Mouse (Mus musculus) gastrocnemius, postnatal 25 days (tissue): ENCODE measurements around the gene Cbx4. TPM values are rescaled to one million over a fixed set of nuclear protein-coding genes. Genes with fewer than 3 reads are reported as not detected.

ENCODE experiments used
- DNase-seq: peaks from one replicate; pipeline ENCODE4 v3.0.0; 2022
- total RNA-seq, 2 experiments: library from RNA; stranded (reverse); gene quantifications; 1 replicate in 1 of 2; 2 replicates in 1 of 2; pipeline ENCODE4 v1.2.3; 2021

Gene Cbx4
- total RNA-seq, 2 experiments from 2014 or later = 2.4 to 3.5 TPM

DNA sequence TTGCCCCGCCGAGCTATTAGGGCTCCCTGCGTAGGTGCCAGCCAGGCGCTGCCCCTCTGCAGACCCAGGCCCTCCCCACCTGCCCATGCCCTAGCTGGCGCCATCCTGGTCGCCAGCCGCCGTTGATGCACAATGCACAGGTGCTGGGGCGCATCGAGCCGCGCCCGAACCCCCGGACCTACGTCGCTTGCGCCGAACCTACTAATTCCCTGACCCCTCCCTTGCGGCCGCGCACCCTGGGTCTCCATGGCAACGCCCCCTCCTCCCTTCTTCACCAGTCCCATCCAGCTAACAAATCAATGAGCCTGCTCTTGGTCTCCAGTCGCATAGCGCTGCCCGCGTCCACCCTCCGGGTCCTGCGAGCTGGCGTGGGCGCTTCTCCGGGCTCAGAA, 44.7 kb downstream of the Cbx4 start:
- peak; percentile 36 for DNase-seq

GRCm38 (mm10) chr11:119040600-119041324, 45.3 kb downstream of the Cbx4 start, which contains the start of gene Cbx8:
TSS of gene Cbx8 (minus strand) at chr11:119040969.
- DNase-seq = peak; percentile 100

DNA sequence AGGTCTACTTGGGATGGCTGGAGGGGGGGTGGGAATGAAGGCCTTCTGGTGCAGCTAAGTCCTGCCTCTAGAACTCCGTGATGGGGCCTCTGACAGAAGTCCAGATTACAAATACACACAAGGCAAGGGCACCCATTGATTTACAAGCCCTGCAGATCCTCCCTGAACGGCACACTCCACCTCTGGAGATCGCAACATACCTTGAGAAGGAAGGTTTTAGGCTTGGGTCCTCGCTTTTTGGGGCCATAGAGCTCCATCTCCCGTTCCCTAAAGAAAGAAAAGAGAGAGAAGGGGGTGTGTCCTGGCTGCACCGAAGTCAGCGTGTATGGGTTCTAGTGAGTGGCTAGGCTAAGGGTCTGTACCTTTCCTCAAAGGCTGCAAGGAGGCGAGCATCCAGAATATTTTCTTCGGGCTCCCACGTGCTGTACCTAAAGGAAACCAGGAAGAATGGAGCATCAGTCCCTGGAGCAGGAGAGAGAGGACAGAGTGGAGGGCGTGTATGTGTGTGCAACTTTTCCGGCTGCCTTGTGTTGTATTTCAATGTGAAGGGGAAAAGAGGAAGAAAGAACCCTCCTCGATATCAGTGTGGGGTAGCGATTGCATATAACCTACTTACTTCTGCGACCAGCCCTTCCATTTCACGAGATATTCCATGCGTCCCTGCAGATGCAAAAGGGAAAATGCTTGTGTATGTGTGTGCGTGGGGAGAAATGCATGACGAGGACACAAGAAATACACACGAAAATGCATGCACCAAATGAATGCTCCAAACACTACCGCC, 46.1 kb downstream of the Cbx4 start:
- no peak for DNase-seq

DNA sequence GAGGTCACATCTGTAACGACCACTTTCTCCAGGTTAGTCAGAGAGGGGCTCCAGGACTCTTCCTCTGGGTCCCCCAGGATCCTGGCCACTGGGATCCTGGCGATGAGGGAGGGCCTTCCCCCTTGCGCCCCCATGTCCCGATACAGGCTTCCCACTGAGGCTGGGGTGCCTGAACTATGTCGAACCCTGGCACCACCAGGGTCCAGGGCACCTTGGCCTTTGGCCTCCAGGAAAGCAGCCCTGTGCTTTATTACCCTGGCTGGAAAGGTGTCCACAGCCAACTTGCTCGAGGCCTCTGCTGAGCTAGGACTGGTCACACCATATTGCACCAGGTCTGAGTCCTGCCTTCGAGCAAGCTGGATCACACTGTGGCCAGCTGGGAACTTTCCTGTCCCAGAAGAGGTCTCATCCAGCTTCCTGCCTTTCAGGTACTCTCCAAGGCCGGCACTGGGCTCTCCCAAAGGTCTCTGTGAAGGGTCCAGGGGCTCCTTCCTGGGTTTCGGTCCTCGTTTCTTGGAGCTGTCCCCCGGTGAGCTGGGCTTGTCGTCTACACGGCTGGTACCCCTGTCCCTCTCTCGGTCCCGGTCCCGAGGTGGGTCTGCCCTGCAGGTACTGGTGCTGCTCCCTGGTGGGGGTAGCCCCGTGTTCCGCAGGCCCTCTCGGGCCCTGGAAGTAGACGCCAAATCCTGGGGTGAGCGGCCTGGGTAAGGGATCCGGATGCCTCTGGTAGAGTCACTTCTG, 47.1 kb downstream of the Cbx4 start:
- DNase-seq = no peak

- DNase-seq = no peak
Observed at GRCm38 (mm10) chr11:119037780-119038401, 48.1 kb downstream of the Cbx4 start.

DNA sequence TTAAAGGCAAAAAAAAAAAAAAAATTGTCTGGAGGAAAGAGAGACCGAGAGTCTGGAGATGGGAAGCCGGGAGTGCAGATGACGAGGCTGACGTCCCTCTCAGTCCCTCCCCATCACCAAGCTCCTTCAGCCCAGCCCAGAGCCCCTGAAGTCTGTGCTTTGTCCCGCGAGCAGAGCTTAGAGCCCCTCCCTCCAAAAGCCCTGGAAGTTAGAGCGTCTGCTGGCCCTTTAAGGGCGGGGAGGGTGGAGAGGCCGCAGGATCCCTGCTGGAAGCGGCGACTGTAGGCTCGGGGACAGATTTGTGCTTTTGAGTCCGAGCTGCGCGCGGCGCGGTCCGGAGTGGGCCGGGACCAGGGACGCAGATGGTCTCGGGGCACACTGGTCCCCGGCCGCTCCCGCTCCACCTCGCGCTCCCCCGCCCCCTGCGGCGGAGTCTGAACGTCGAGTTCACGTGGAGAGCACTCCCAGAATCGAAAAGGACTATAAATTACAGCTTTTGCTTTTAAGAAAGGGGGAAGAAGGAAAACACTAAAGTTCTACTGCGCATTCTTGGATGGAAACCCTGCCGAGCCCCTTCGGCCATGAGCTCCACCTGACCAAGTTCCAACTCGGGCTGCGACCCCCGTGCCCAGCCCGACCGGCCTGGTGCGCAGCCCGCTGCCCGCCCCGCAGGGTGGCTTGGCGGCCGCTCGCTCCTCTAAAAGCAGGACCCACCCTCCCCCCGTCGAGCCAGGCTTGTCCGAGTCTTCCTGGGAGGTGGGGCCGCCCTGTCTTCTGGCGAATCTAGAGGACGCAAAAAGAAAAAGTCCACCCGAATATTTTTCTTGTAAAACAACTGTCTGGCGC, 48.9 kb downstream of the Cbx4 start:
- no peak for DNase-seq

DNA sequence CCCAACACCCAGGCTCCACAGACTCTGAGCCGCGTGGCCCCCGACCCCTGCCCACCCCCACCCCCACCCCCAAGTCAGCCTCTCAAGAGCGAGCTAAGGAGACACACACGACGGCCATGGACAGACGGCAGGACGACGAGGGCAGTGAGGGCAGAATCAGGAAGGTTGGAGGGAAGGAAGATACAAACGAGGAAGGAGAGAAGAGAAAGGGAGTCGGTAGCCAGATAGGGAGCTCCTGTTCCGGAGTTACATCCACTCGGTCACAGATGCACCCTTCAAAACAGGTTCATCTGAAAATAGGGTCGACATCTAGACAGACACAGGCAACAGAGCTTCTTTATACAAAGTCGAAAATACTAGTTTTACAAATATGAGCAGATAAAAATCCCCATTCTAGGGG, 49.6 kb downstream of the Cbx4 start:
- DNase-seq = no peak

GRCm38 (mm10) chr11:119035686-119036165, 50.3 kb downstream of the Cbx4 start:
- no peak for DNase-seq

DNA sequence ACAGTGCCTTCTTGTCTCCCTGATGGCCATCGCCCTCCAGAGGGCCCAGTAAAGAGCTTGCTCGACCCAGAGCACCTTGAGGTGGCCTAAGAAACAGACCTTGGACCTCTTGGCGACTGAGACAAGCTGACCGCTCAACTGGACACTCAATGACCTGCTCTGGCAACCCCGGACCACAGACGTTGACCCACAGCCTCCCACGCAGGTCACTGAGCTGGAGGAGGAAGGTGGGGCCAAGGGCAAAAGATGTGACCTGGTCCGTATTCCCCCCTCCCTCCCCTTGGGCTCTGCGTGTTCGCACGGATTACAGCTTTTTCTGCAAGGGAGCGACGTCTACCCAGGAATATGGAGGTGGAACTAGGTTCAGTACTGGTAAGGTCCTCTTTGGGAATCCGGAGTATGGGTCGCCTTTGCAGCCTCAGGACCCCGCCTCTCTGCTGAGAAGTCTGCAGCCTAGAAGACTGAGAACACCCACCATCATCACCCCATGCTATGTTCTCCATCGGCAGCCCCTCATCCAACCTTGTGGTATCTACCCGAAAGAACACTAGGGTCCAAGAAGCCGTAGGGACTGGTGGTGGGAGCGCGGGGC, 50.8 kb downstream of the Cbx4 start:
- no peak for DNase-seq

DNA sequence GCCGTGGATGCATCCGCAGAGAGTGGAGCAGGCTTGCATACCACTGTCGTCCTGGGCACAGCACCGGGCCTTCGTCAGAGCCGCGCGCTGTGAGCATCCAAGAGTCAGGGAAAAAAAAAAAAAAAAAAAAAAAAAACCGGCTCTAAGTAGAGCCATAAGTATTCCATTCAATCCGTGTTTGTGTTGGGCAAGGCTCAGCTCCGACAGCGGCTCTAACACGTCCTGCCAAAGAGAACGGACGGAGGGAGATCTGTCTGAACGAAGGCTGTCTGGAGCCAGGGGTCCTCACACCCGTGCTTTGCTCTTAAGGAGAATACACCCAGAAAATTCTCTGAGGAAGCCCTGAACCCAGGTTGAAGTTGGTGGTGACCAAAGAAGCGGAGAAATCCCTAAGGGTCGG, 51.4 kb downstream of the Cbx4 start:
- DNase-seq = no peak

DNA sequence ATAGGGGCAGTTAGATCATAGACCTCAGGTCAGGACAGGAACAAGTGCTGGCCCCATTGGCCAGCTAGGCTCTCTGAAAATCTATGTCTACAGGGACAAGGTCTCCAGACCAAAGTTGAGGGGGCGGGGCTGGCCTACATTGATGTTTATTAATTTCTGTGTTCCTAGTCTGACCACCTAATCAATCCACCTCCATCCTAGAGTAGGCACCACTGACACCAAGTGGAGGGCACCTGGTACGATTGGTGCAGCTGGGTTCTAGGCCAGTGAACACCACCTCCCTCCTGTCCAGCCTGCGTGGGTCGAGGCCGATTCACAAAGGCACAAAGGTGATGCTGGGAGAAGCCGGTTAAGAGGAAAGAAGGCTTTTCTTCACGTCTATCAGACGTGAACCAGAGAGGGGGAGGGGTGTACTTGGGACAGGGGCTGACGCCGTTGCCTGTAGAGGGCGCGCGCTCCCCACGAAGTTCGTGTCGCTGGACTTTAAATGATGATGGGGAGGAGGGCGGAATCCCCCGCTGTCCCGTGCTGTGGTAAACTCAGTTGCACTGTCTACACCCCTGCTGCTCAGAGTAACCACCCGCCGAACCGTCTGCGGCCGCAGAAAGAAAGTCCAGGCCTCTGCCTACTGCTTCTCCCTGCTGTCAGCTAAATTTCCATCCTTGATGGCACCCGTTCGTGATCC, 52.0 kb downstream of the Cbx4 start:
- peak; percentile 63 for DNase-seq

Other genes starting within 250 kb of the Cbx4 start
- gene Rbfox3, start 174.6 kb downstream of the Cbx4 start, total RNA-seq = under 1 TPM; 0.16 to 0.28 TPM
- not detected for gene Enpp7, start 98.0 kb downstream of the Cbx4 start, total RNA-seq
- 1 to 10 TPM in 1 of 2 experiments, under 1 TPM in 1; 0.69 to 1.4 TPM for gene Cbx2, start 63.3 kb downstream of the Cbx4 start, total RNA-seq
- 1 to 10 TPM; 1.4 to 1.8 TPM for gene Cbx8, start 45.3 kb downstream of the Cbx4 start, total RNA-seq
- gene Tbc1d16, start 142.3 kb upstream of the Cbx4 start, total RNA-seq = 10 to 100 TPM; 16.1 to 20.9 TPM
- under 1 TPM in 1 of 2 experiments, not detected in 1; 0.41 TPM for gene Ccdc40, start 142.4 kb upstream of the Cbx4 start, total RNA-seq
- 100 to 1,000 TPM; 110 to 138 TPM for gene Gaa, start 181.7 kb upstream of the Cbx4 start, total RNA-seq
- gene Eif4a3, start 213.9 kb upstream of the Cbx4 start, total RNA-seq = 10 to 100 TPM; 29.9 to 36.9 TPM
- gene Card14, start 221.5 kb upstream of the Cbx4 start, total RNA-seq = under 1 TPM; 0.43 to 0.51 TPM